Mouse (Mus musculus) stomach, postnatal 0 days (tissue): Measurements from ENCODE around the gene Bicral.

ENCODE experiments used
- CTCF ChIP-seq: IDR thresholded peaks from 2 replicates; pipeline ENCODE4 v1.5.1; 2016; ENCODE audit warnings: antibody characterized with exemption, low read depth, mild to moderate bottlenecking, moderate library complexity
- EP300 ChIP-seq: optimal IDR thresholded peaks from 2 replicates; pipeline ENCODE3; 2016; ENCODE audit warnings: antibody characterized with exemption

- TF ChIP-seq CTCF (no peak), EP300 (no peak)
Observed at GRCm38 (mm10) chr17:46817734-46818158, 40.5 kb downstream of the Bicral start.
